Mouse (Mus musculus): ENCODE measurements around the gene Gm525.
"Not testable (repeated sequence)": the region's sequence is repeated elsewhere in the genome, so short reads cannot be mapped to it uniquely, and the experiment has no call there.

Gm525 gene

GRCm38 (mm10) chr11:89073541-89073940, at the start of gene Gm525:
TSS of gene Gm525 (plus strand) at chr11:89073841.
- DNase-seq: no peak

- peak; percentile 94 for DNase-seq
Measured at GRCm38 (mm10) chr11:89024181-89024881, 49.3 kb upstream of the Gm525 start.

GRCm38 (mm10) chr11:89025603-89026002, 48.0 kb upstream of the Gm525 start:
- DNase-seq: peak; percentile 47

DNA sequence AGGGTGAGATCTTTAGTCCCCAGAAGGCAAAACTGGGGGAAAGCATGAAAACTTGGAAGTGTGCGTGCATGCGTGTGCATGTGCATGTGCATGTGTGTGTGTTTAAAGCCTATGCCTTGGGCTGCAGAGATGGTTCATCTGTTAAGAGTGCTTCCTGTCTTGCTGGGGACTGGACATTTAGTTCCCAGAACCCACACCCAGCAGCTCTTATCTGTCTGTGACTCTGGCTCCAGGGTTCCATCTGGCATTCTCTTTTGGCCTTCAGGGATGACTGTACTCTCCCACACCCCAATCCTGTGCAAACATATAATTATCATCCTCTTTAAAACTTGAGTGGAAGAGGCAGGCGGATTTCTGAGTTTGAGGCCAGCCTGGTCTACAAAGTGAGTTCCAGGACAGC, 47.5 kb upstream of the Gm525 start:
- DNase-seq: no peak

GRCm38 (mm10) chr11:89027955-89028361, 45.7 kb upstream of the Gm525 start:
- no peak for DNase-seq

DNA sequence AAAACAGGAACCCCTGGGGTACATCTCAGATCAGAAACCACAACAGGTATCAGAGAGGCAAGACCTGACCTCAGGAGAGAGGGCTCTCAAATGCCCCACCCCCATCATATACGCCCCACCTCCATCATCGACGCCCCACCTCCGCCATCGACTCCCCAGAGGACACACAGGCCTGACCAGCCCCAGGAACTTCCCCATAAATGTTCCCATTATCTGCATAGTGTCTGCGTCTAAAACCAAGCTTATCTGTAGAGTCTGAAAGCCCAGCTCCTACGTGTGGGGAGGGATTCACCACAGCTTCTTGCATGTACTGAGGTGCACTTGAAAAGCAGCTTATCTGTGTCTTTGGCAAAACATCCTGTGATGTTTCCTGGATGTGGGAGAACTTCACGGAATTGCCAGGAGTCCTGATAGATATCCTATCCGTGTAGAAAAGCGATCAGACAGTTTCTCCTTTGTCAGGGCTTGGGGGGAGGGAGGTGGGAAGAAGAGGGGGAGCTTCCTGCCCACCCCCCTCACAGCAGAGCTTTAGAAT, 44.7 kb upstream of the Gm525 start:
- peak; percentile 16 for DNase-seq

- no peak for DNase-seq
Measured at GRCm38 (mm10) chr11:89030552-89030951, 43.1 kb upstream of the Gm525 start.

DNA sequence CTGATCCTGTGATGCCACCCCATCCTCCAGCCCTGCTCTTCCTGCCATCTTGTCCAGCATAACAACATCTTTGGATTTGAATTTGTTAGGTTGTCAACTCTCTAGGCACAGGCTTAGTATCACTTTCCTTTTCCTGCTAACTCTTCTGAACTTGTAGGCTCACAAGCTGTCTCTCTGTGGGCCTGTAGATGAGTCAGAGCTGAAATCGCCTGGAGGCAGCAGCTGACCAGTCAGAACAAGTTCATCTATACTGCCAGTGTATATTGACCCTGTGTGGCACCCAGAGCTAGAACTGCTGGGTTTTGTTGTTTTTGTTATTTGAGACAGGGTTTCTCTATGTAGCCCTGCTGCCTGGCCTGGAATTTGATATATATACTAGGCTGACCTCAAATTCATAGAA, 42.5 kb upstream of the Gm525 start:
- no peak for DNase-seq

DNA sequence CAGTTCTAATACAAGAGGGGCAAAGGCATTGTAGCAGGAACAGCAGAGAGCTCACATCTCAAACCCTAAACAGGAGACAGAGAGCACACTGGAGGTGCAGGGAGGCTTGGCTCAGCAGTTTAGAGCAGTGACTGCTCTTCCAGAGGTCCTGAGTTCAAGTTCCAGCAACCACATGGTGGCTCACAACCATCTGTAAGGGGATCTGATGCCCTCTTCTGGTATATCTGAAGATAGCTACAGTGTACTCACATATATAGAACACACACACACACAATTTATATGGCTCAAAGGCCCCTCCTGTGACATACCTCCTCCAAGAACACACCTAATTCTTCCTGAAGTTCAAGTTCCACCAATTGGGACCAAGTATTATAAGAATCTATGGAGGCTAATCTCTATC, 39.0 kb upstream of the Gm525 start:
- DNase-seq: no peak

DNA sequence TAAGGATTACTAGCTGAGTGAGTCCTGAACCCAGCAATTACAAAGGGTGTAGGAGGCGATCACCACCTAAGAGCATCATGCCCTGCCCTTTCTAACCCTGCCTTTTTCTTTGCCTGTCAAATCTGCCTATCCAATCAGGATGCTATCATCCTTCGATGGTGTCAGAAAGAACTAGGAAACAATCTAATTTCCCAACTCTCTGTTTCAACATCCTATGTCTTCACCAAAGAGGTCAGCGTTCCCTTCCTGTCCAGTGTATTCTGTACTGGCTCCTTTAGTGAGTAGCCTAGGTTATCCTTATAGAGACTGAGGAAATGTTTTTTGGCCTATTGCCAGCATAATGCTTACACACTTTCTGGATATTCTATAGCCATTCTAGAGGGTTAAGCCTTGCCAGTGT, 38.1 kb upstream of the Gm525 start:
- DNase-seq: no peak

DNA sequence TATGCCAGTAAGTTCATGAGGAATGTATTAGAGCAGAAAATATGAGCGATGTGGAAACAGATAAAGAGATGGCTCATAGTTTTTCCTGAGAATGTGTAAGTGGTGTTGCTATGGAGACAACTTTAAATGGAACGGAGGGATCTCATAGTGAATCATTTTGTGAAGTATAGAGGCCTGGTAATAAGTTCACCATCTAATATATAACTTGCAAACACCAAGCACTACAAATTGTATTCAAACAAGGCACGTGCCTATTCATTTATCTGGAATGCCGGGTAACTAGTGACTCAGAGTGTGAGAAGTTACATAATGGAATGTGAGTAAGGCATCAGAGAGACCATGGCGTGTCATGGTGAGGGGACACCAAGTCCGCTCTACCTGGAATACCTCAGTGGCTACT, 35.1 kb upstream of the Gm525 start:
- no peak for DNase-seq

DNA sequence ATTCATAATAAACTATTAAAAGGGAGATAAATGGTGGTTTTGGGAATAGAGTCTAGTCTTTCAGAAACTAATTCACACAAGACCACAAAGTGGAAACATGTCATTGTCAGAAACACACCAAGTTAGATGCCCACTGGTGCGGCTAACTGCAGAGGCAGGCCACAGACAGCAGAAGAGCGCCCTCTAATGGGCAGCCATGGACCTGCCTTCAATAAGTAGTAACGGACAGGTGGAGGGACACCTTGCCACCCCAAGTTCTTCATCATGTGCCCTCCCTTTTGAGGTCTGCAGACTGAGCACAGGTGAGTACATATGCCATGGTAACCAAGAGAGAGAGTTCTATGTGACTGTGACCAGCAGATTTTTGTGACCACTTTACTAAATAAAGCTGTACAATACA, 34.3 kb upstream of the Gm525 start:
- DNase-seq: peak; percentile 76

GRCm38 (mm10) chr11:89041073-89041472, 32.6 kb upstream of the Gm525 start:
- DNase-seq: not testable (repeated sequence)

- DNase-seq: no peak
Measured at GRCm38 (mm10) chr11:89043046-89043445, 30.6 kb upstream of the Gm525 start.

GRCm38 (mm10) chr11:89045501-89045900, 28.1 kb upstream of the Gm525 start:
- DNase-seq: not testable (repeated sequence)

- no peak for DNase-seq
Measured at GRCm38 (mm10) chr11:89046021-89046420, 27.6 kb upstream of the Gm525 start.

- DNase-seq: no peak
Measured at GRCm38 (mm10) chr11:89051767-89052166, 21.9 kb upstream of the Gm525 start.

GRCm38 (mm10) chr11:89055931-89056690, 17.5 kb upstream of the Gm525 start:
- DNase-seq: no peak

GRCm38 (mm10) chr11:89058515-89059270, 14.9 kb upstream of the Gm525 start:
- DNase-seq: peak; percentile 16

- no peak for DNase-seq
Measured at GRCm38 (mm10) chr11:89059919-89060422, 13.7 kb upstream of the Gm525 start.

DNA sequence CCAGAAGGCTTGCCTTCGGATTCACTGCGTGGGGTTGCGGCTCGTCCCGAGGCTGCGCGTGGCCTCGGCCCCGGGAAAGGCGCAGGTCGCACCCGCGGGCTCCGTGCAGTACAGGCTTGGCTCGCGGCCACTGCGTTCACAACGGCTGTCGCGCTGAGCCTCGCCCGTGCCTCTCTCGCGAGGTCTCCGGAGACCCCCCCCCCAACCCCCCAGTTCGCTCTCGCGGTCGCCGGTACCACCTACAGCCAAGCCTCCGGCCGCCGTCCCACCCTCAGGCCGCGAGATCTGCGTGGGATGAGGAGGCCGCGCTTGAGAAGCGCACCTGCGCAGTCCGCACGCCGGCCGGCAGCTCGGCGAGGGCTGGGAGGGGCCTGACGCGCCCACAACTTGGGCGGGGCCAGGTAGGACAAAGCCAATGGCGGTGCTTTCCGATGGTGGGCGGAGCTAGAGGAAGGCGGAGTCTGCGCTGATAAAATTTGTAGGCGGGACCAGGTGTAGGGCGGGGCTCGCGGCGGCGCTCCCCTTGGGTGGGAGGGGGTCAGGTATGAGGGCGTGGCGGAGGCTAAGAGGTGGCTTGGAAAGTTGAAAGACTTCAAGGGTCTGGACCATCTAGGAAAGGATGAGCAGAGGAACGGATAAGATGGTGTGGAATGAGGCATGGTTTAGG, 13.1 kb upstream of the Gm525 start:
- DNase-seq: peak; percentile 94

GRCm38 (mm10) chr11:89061362-89061761, 12.3 kb upstream of the Gm525 start:
- DNase-seq: peak; percentile 13

DNA sequence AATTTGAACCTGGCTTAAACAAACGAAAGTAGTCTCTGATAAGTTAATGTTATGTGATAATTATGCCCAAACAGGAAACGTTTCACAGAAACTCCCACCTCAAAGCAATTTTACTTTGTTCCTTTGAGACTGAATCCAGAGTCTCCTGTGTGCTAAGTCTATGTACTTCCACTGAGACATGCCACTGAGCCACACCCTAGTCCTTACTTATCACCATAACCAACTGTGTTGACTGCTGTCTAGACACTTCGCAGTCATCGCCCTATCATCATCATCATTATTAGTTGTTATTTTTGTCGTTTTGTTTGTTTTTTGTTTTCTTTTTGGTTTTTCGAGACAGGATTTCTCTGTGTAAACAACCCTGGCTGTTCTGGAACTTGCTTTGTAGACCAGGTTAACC, 9.3 kb upstream of the Gm525 start:
- no peak for DNase-seq
